Mouse (Mus musculus): ENCODE results near the gene Tstd1. TPM values are rescaled to one million over a fixed set of nuclear protein-coding genes. Genes with fewer than 3 reads are reported as not detected.

Tstd1 gene
- polyA plus RNA-seq, 1 experiment from 2014 or later, result not detected

DNA sequence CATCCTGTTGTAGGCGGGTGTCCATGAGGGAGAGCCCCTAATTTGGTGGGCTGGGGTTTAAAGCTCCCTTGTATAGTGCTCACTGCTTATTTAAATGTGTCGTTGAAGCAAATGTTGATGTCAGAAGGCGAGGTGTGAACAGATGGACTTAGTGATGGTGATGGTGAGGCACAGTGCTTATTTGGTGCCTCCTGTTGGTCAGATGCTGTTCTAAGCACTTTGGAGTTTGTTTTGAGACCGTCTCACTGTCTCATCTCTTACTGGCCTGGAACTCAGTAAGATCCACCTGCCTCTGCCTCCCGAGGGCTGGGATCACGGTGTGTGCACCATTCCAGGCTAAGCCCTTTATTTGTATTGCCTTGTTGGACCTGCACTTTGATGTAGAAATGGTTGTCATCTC lies 36.3 kb downstream of the Tstd1 start:
- WGBS (ENCODE audit: missing documents), result 87% methylated on average over 6 of the region's 6 CpGs
- Histone ChIP-seq H3K79me2 (ENCODE audit: inconsistent target) (no peaks in the 10 kb centered on the region), H3K4me3 (ENCODE audit: inconsistent target) (no peak overlapping the region), H3K36me3 (ENCODE audit: inconsistent target) (no peaks in the 10 kb centered on the region), H3K27ac (no peak overlapping the region)

DNA sequence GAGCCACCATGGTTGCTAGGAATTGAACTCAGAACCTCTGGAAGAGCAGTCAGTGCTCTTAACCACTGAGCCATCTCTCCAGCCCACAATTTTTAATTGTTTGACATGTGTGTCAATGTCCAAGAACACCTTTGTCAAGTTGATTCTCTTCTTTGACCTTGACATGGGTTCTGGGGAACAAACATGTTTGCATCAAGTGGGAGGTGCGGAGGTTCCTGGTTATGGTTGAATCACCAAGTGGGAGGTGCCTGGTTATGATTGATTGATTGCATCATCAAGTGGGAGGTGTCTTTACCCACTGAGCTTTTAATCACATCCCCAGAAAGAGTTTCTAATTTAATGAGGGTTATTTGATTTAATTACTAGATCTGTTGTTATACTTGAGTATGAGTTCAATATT lies 38.9 kb downstream of the Tstd1 start:
- H3K36me3 ChIP-seq (ENCODE audit: inconsistent target), result no peaks in the 10 kb centered on the region
- 100% methylated on average over 1 of the region's 1 CpGs for WGBS (ENCODE audit: missing documents)
- H3K4me3 ChIP-seq (ENCODE audit: inconsistent target), result no peak overlapping the region
- no peaks in the 10 kb centered on the region for H3K79me2 ChIP-seq (ENCODE audit: inconsistent target)
- no peak overlapping the region for H3K27ac ChIP-seq

DNA sequence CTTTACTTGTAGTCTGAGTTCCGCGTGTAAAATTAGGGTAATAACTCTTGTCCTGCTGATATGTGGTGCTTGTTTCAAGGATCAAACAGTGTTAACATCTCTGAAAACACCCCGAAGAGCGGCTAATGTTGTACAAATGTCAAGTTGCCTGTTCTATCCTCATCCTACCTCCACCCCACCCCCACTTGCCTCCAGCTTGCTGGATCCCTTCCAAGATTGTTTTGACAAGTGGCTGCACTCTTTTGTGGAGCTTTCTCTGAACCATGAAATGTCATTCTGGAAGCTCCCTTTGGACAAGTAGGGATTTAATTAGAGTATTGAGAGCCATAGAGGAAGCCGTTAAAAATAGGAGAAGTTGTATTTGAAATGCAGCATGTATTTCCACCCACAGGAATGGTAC lies 41.1 kb downstream of the Tstd1 start:
- H3K27ac ChIP-seq, result no peak overlapping the region
- H3K36me3 ChIP-seq (ENCODE audit: inconsistent target), result no peaks in the 10 kb centered on the region
- H3K4me3 ChIP-seq (ENCODE audit: inconsistent target), result no peak overlapping the region
- WGBS (ENCODE audit: missing documents), result 75% methylated on average over 5 of the region's 5 CpGs
- no peaks in the 10 kb centered on the region for H3K79me2 ChIP-seq (ENCODE audit: inconsistent target)

DNA sequence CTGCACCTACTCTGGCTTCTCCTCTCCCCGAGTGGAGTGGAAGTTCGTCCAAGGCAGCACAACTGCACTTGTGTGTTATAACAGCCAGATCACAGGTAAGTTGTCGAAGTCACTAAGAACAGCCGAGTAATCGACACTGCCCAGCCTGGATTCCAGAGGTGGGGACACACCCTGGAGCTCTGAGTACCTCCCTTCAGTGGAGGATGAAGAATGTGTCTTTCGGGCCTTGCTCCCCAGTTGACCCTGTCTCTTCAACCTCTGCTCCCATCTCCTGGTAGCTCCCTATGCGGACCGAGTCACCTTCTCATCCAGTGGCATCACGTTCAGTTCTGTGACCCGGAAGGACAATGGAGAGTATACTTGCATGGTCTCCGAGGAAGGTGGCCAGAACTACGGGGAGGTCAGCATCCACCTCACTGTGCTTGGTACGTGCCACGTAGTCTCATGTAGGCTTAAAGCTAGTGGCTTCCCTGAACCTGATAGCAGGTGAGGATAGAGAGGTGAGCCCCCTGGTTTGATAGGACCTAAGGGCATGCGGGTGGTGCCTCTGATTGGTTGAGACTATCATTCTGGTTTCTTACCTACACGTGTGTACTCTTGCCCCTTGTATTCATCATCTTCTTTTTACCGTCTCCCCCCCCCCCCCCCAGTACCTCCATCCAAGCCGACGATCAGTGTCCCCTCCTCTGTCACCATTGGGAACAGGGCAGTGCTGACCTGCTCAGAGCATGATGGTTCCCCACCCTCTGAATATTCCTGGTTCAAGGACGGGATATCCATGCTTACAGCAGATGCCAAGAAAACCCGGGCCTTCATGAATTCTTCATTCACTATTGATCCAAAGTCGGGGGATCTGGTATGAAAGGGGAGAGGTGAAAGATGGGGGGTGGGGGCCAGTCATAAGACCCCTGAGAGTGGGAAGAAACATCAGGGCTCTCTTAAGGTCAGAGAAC lies 42.2 kb downstream of the Tstd1 start:
- 96% methylated on average over 19 of the region's 22 CpGs for WGBS (ENCODE audit: missing documents)
- Histone ChIP-seq H3K27ac (no peak overlapping the region), H3K4me3 (ENCODE audit: inconsistent target) (no peak overlapping the region), H3K36me3 (ENCODE audit: inconsistent target) (no peaks in the 10 kb centered on the region), H3K79me2 (ENCODE audit: inconsistent target) (no peaks in the 10 kb centered on the region)

DNA sequence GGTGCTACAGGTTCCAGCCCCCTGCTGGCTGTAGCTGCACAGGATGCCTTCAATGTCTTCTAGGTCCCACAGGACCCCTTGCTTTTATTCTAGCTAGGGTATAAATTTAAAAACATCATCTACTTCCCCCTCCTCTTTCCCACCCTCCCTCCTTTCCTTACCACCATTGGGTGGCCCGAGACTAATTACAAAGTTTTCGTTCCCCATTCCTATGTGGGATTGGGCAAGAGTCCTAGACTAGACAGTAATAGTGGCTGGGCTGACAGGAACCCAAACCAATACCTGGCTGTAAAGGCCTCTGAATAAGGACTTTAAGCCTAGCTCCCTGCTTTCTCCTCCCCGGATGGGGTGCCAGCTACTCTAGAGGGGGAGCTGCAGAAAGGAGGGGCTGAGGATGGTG lies 44.5 kb downstream of the Tstd1 start:
- Histone ChIP-seq H3K79me2 (ENCODE audit: inconsistent target) (no peaks in the 10 kb centered on the region), H3K36me3 (ENCODE audit: inconsistent target) (no peaks in the 10 kb centered on the region), H3K27ac (no peak overlapping the region), H3K4me3 (ENCODE audit: inconsistent target) (no peak overlapping the region)
- 43% methylated on average over 3 of the region's 3 CpGs for WGBS (ENCODE audit: missing documents)

DNA sequence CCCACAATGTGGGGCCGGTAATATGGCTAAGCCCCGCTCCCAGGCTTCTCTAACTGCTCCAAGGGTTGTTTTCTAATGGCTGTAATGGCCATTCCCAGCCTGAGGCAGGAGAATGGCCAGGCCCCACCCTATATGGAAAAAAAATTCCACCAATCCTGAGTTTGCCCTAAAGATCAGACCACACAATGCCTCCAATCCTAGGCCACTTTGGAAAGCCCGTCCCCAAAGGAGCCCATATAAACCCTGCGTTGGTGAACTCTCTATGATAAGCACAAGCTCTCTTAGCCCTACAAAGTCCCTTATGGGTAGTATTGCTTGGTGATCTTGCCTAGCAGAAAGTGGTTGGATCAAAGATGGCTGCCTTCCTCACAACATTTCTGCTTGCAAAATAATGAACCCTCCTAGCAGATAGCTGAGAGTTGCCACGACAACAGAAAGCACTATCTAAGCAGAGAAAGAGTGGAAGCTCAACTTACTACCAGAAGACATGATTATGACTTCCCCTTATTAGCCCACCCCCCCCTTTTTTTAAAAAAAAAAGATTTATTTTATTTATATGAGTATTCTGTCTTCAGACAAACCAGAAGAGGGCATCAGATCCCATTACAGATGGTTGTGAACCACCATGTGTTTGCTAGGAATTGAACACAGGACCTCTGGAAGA lies 47.2 kb downstream of the Tstd1 start:
- 74% methylated on average over 5 of the region's 5 CpGs for WGBS (ENCODE audit: missing documents)
- H3K27ac ChIP-seq, result peak overlapping the region; percentile 85
- no peak overlapping the region for H3K4me3 ChIP-seq (ENCODE audit: inconsistent target)
- H3K36me3 ChIP-seq (ENCODE audit: inconsistent target), result no peaks in the 10 kb centered on the region
- H3K79me2 ChIP-seq (ENCODE audit: inconsistent target), result no peaks in the 10 kb centered on the region

DNA sequence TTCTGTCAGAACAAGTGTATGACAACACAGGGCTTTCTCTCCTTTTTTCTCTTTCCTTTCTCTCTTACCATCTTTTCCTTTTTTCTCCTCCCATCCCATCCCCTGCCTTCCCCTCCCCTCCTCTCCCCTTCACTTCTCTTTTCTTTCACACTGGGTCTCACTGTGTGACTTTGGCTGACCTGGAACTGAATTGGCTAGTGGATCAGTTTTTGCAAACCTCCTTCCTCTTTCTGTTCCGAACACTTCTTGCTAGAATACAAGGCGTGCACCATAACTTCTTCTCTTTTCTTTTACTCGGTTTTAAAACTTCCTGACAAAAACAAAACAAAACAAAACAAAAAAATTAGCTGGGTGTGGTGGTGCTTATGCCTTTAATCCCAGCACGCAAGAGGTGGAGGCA lies 47.9 kb downstream of the Tstd1 start:
- Histone ChIP-seq H3K36me3 (ENCODE audit: inconsistent target) (no peaks in the 10 kb centered on the region), H3K79me2 (ENCODE audit: inconsistent target) (no peaks in the 10 kb centered on the region), H3K27ac (peak overlapping the region; percentile 85), H3K4me3 (ENCODE audit: inconsistent target) (peak overlapping the region; percentile 28; the same call in 1 of the 2 replicates)
- 2% methylated on average over 4 of the region's 4 CpGs for WGBS (ENCODE audit: missing documents)

DNA sequence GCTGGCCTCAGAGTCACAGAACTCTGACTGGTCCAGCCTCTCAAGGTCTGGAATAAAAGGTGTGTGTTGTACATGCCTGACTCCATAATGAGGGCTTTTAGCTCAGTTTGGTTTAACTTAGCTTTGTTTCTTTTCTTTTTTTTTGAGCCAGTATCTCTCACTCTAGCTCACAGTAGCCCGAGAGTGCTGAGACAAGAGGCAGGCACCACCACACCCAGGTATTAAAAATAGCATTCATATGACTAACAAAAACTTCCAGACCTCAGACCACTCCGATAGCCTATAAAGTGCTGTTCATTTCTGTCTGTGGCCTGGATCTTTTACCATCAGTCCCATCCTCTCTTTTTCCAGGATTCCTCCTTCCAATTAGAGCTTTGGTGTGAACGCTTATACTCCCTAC lies 51.0 kb downstream of the Tstd1 start:
- H3K36me3 ChIP-seq (ENCODE audit: inconsistent target), result no peaks in the 10 kb centered on the region
- H3K79me2 ChIP-seq (ENCODE audit: inconsistent target), result no peaks in the 10 kb centered on the region
- peak overlapping the region; percentile 38 for H3K27ac ChIP-seq
- no peak overlapping the region for H3K4me3 ChIP-seq (ENCODE audit: inconsistent target)
- 50% methylated on average over 3 of the region's 3 CpGs for WGBS (ENCODE audit: missing documents)

Other genes with a start within 250 kb of the Tstd1 start
- 46.6 to 83.8 TPM (median 63.3 TPM) in 3 replicates for gene Pcp4l1, start 222.6 kb upstream of the Tstd1 start, polyA plus RNA-seq (2018)
- 0.13 TPM in 1 of 3 replicates, not detected in the others for gene Nr1i3, start 204.9 kb upstream of the Tstd1 start, polyA plus RNA-seq (2018)
- gene Tomm40l, start 196.4 kb upstream of the Tstd1 start, polyA plus RNA-seq (2018), result 13.6 to 38.3 TPM (median 28.2 TPM) in 3 replicates
- gene Apoa2, start 193.8 kb upstream of the Tstd1 start, polyA plus RNA-seq (2018), result 1.1 TPM in 1 of 3 replicates, not detected in the others
- gene Fcer1g, start 184.5 kb upstream of the Tstd1 start, polyA plus RNA-seq (2018), result 1,664 to 2,638 TPM (median 2,193 TPM) in 3 replicates
- 0.04 TPM in 1 of 3 replicates, not detected in the others for gene Adamts4, start 168.5 kb upstream of the Tstd1 start, polyA plus RNA-seq (2018)
- gene Ndufs2, start 167.5 kb upstream of the Tstd1 start, polyA plus RNA-seq (2018), result 84.3 to 125 TPM (median 122 TPM) in 3 replicates
- gene B4galt3, start 148.5 kb upstream of the Tstd1 start, polyA plus RNA-seq (2018), result 10.2 to 16.8 TPM (median 14.2 TPM) in 3 replicates
- gene Ppox, start 137.7 kb upstream of the Tstd1 start, polyA plus RNA-seq (2018), result 8.6 to 27.3 TPM (median 12.1 TPM) in 3 replicates
- gene Usp21, start 130.9 kb upstream of the Tstd1 start, polyA plus RNA-seq (2018), result 17.1 to 34.6 TPM (median 21.1 TPM) in 3 replicates
- 67.0 to 116 TPM (median 112 TPM) in 3 replicates for gene Ufc1, start 123.8 kb upstream of the Tstd1 start, polyA plus RNA-seq (2018)
- 21.4 to 35.4 TPM (median 21.9 TPM) in 3 replicates for gene Dedd, start 89.7 kb upstream of the Tstd1 start, polyA plus RNA-seq (2018)
- 17.3 to 23.1 TPM (median 22.3 TPM) in 3 replicates for gene Nit1, start 73.2 kb upstream of the Tstd1 start, polyA plus RNA-seq (2018)
- gene Pfdn2, start 73.2 kb upstream of the Tstd1 start, polyA plus RNA-seq (2018), result 47.7 to 119 TPM (median 64.5 TPM) in 3 replicates
- 0.11 TPM in 1 of 3 replicates, not detected in the others for gene Klhdc9, start 58.1 kb upstream of the Tstd1 start, polyA plus RNA-seq (2018)
- 14.3 to 25.8 TPM (median 18.7 TPM) in 3 replicates for gene Nectin4, start 48.8 kb upstream of the Tstd1 start, polyA plus RNA-seq (2018)
- gene Arhgap30, start 29.9 kb upstream of the Tstd1 start, polyA plus RNA-seq (2018), result 119 to 178 TPM (median 125 TPM) in 3 replicates
- 32.8 to 94.5 TPM (median 36.5 TPM) in 3 replicates for gene Usf1, start 7.6 kb upstream of the Tstd1 start, polyA plus RNA-seq (2018)
- gene F11r, start 18.7 kb downstream of the Tstd1 start, polyA plus RNA-seq (2018), result 0.39 to 1.7 TPM (median 0.56 TPM) in 3 replicates
- gene Alyref2, start 84.6 kb downstream of the Tstd1 start, polyA plus RNA-seq (2018), result 6.9 to 8.0 TPM (median 7.2 TPM) in 3 replicates
- gene Itln1, start 116.4 kb downstream of the Tstd1 start, polyA plus RNA-seq (2018), result not detected in 3 replicates
- gene Cd244a, start 140.3 kb downstream of the Tstd1 start, polyA plus RNA-seq (2018), result 2.6 to 6.3 TPM (median 2.7 TPM) in 3 replicates
- 199 to 492 TPM (median 394 TPM) in 3 replicates for gene Ly9, start 188.5 kb downstream of the Tstd1 start, polyA plus RNA-seq (2018)
- 92.5 to 257 TPM (median 179 TPM) in 3 replicates for gene Slamf7, start 234.2 kb downstream of the Tstd1 start, polyA plus RNA-seq (2018)